Mouse (Mus musculus) CD4-positive, CD25-positive, alpha-beta regulatory T cell, adult 2 months (primary cell): Measurements from ENCODE around the gene Slain2.
A peak's percentile ranks its signal among the peaks of the same experiment; 100 is the strongest.

ENCODE experiments used
- DNase-seq: peaks from one replicate; pipeline ENCODE4 v3.0.0-alpha.2; 2012; ENCODE audit warnings: low read depth, low spot score

Gene Slain2

DNA sequence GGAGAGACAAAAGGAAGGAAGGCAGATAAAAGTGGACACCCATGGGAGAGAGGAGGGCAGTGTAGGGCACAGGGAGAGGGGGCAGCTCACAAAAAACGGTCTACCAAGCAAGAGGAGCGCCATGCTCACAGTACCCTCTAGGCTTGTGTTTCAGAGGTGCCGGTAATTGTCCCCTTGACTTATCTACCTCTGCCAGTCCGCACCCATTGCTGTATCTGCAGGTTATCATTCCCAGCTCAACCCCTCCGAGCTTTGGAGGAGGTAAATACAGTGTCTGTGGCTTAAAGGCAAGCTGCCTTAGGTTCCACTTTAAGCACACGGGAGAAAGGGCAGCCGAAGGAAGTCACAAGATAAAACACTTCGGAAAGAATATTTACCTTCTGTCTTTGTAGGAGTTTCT lies 14.8 kb upstream of the Slain2 start:
- DNase-seq, result no peak

DNA sequence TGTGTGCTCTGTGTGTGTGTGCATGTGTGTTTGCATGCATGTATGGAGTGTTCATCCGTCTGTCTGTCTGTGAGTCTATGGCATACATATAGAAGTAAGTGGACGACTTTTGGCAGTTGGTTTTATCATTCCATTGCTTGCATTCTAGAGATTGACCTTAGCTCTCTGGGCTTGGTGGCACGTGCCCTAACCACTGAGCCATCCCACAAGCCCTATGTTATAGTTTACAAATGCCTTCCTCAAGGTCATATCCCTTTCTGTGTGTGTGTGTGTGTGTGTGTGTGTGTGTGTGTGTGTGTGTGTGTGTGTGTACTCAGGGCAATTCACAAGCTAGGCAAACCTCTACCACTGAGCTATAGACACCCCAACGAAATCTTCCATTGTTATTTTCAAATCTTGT lies 12.2 kb upstream of the Slain2 start:
- DNase-seq, result no peak

DNA sequence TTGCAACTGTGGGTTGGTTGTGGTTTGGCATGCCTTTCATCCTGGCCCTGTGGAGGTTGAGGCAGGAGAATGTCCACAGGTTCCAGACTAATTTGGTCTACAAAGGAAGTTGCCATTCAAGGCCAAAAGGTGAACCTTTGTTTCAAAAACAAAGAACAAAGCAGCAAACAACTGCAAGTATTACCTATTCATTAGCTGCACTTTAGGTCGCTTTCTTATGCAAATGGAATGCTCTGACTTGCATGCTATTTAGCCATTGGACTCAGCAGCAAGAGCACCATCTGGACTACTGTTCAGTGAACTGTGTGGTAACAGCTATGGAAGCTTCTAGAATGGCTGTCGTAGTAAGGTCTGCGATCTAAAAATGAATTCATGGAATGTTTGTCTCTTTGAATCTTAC lies 11.8 kb upstream of the Slain2 start:
- no peak for DNase-seq

DNA sequence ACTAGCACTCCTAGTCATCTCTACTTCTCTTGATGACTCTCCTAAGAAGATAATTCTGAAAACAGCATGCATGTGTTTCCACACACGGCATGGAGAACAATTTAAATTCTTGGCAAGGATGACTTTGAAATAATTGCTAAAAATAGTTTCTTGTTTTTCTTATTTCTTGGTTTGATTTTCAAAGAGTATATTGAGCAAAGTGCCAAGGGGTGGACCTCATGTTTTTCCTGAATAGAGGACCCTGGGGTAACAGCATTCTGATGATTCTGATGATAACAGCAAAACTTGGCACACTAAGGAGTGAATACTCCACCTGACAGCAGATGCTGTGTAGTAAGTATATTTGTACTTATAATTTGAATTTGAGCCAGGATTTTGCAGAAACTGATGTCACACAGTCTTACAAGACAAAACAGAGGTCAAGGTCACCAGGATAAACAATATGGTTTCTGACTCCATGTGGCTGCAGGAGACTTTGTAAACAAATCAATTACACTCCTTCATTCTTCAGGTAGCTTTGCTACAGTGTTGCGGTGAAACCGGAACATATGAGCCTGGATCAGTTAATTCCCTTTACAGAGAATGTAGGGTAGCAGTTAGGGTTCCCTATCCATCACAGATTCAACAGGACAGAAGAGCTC lies 11.1 kb upstream of the Slain2 start:
- no peak for DNase-seq

DNA sequence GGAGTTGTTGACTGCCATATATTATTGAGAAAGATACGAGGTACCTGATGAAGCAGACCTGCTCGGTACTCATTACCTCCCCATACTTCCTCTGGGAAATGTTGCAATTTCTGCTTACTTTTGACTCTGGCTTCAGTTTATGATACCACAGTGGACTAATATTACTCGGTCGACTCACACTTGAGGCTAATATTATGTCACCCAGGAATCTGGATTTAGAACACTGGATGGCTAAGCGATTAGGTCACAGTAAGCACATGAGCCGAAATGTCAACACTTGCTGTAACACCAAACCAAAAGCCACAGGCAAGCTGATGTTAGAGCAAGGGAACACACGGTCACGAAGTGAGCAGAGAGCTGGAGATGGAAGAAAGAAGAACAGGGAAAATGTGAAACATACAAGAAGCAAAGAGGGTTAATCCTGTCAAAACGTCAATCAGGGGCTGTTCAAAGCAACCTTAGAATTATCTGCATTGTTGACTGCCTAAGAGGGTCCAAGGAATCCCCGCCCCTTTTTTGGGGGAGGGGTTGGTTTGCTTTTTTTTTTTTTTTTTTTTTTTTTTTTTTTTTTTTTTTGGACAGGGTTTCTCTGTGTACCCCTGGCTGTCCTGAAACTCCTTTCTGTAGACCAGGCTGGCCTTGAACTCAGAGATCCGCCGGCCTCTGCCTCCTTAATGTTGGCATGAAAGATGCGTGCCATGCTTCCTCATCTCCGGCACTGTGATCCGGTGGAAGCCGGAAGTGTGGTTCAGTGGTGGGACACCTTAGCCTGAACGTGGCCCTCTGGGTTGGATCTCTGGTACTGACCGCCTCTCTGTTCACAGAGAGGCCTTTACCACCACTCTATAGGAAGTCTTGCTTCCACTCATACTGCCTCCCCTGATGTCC lies 9.0 kb upstream of the Slain2 start:
- DNase-seq, result no peak

DNA sequence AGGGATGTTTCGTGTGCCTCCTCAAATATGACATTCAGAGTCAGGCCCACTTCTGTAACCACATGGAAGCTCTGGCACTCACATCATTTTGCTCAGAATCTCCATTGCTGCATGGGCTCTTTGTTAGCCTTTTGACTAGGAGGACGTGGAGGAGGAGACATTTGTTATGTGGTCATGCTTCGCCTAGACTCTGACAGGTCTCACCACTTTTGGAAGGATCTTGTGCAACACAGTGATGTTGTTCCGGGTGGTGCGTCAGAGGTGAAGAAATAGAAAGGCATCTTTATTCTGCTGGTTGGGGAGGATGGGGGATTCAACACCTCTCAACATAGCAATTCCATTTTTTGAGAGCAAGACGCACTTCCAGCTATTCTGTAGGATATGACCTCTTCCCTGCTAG lies 6.7 kb upstream of the Slain2 start:
- DNase-seq, result no peak

DNA sequence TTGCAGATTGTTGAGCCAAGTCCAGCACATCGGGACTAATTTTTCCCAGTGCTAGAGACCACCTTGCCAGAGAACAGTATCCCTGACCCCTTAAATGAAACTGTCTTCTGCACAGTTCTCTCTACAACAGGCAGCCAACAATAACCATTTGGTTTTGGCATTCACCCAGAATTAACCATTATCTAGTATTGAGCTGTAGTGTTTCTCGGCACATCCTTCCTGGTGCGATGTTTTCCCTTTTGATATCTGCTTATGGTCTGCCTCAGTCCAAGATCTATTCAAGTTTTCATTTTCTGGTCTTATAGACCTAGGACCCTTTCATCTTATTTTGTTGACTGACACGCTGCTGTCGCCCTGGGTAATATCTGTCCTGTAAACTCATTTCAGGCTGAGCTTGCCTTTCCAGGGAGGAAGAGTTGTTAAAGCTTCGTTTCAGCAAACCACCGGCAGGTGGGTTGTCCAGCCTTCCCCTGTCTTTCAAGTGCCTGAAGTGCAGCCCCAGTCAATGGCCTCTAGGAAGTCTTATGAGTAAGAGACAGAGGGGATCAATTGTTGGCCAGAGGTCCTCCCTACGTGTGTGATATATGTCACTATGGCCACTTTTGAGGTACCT lies 5.7 kb upstream of the Slain2 start:
- no peak for DNase-seq

DNA sequence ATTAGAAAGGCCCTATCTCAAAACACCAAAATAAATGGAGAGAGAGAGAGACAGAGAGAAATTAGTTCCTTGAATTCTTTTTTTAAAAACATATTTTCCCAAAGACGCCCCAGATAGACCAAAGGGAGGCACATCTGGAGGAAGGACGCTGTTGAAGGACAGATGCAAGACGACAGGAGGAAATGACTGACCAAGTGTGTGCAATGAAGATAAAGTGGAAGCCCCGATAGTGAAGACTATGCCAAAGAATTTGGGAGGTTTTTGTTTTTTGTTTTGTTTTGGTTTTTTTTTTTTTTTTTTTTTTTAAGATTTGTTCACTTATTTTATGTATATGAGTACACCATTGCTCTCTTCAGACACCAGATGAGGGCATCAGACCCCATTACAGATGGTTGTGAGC lies 4.7 kb upstream of the Slain2 start:
- no peak for DNase-seq

DNA sequence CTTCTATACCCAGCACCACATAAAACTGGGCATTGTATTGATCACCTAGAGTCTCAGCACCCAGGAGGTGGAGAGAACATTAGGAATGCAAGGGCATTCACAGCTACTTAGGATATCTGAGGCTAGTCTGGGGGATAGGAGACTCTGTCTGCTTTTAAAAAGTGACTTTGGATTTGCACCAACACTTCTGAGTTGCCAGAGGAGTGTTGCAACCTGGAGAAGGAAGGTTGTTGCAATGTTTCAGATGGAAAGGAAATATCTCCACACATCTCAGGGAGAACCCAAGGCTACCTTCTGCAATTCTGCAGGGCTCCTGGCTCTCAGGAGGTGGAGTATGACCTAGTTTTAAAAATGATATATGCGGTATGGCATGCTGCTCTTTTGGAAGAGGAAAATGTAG lies 3.7 kb upstream of the Slain2 start:
- no peak for DNase-seq

DNA sequence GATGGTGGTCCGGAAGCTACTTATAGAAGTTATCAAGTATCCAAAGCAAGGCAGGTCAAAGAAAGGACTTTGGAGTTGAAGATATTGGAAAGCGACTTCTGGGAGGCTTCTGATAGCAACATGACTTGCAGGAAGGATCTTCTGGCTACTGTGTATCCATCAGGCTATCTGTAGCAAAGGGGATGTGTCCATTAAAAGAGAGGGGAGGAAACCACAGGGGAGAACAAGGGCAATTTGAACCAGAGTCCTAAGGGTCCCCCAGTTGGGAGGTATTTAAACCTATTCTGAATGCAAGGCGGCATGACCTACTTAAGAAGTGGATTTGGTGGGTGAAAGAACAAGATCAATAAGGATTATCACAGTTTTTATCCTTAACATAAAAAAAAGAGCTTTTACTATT lies 2.8 kb upstream of the Slain2 start:
- no peak for DNase-seq

DNA sequence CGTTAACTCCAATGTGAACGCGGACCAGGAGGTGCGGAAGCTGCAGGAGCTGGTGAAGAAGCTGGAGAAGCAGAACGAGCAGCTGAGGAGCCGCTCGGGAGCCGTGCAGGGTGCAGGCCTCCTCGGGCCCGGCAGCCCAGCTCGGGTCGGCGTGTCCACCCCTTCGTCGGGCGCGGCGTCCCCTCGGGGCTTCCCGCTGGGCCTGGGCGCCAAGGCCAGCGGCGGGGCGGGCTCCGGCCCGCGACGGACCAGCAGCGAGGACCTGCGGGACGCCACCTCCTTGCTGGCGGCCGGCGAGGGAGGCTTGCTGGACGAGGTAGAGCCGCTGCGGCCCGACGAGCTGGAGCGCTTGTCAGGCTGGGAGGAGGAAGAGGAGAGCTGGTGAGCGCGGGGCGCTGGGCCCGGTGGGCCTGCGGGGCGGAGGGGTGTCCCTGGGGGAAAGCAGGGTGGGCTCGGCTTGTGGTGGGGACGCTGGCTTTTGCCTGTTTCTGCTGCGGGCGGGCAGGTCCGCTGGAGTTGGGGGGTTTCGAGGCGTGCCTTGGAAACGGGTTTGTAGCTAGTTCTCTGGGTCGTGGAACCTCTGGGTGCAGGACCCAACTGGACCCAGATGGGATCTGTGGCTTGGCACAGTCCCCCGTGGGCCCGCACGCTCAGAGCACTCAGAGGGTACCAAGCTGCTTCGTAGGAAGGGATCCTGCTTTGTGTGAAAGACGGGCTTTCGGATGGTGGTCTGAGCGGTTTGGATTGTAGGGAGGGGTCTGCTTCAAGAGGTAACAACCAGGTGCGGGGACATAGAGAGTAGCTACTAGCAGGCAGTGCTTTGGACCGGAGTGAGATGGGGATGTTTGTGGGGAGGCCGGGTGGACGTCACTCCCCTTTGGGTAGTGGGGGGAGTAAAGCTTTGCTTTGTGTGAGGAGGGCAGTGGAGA lies 793 bp downstream of the Slain2 start:
- peak; percentile 54 for DNase-seq

DNA sequence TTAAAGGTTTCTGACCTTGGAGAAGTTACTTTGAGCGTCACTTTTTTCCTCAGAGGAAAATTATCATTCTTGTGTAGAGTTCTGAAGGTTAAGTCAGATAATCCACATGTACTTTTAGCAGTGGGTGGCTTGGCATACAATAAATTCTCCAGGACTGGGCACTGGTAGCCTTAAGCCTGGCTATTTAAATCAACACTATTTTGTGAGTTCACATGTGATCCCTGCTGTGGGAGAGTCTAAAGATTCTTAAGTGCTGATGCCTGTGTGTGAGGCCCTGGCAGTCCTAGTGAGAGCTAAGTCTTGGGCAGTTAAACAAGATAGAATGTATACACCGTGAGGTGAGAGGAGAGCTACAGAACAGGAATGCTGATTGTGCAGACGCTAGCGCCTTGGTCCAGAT lies 1.9 kb downstream of the Slain2 start:
- DNase-seq, result no peak

DNA sequence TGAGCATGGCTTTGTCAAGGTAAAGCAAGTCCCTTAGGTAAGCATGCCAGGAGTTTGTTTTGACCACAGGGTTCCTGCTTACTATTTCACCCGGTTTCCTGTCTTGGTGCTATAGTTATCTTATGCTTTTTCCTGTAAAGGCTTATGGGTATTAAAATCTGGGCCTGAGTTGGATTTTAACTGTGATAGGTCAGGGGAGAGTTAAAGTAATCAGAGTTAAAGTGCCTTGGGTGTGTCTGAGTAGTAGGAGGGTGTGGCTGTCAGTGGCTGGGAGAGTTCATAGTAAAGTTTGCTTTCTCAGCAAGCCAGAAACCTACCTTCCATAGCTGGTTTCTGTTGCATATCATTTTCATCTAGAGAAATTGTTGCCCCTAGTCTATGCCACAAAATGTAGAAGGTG lies 2.7 kb downstream of the Slain2 start:
- peak; percentile 45 for DNase-seq

DNA sequence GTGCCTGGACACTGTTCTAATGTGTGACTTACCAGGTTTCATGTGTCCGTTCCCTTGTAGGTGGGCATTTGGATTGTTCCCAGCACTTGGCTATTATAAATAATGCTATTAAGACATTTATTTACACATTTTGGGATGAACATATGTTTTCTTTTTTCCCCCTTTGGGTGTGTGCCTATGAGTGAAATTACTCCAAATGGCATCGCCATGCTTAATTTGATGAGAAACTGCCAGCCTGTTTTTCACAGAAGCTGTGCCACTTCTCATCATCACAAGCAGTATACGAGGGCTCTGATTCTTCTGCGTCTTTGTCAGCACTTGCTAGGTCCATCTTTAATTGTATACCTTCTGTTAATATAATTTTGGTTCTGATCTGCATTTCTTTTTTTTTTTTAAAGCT lies 6.3 kb downstream of the Slain2 start:
- DNase-seq, result no peak

DNA sequence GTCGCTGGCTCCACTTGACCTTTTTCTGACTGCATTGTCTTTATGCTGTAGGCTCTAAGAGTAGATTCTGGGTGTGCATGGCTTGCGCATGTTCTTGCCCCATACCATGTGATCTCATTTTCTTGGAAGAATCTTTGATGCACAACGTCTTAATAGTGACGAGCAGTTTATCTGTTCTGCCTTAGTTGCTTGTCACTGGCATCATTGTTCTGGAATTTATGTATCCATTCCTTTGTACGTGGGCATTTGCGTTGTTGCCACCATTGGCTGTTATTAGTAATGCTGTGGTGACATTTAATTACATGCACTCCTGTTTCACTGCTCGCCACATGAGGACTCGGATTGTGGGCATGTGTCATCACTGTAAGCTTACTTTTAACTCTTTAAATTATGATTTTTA lies 7.1 kb downstream of the Slain2 start:
- DNase-seq, result no peak

DNA sequence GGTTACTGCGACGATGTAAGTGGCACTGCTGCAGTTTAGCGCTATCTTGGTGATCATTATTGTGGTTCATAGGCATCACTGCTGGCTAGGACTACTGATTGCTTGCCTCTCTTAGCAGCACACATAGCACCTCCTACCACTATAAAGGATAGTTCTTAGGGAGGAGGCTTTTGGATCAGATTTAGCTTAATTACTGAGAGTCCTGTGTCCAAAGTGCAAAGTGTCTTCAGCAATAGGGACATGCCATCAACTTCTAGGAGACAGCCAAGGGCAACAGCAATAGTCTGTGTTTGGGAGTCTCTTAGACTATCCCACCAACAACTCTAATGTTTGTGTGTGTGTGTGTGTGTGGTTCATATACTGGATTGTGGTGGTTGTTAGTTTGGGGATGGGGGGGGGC lies 8.7 kb downstream of the Slain2 start:
- no peak for DNase-seq

DNA sequence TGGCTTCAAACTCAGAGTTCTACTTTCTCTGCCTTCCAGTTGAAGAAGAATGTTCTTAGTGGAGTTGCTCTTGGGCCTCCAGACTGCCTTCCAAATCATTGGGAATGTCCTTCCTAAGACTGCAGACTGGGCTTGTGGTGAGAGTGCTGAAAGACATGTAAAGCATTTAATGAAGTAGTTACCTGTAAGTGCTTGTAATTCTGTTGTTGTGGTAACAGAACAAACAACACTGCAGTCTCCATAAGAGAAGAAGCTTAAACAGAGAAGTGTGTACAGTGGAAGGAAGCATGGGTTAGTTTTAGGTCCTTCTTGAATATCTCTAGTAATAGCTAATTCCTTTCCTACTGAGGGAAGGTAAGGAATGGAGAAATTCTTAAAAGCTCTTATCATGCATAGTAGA lies 13.0 kb downstream of the Slain2 start:
- no peak for DNase-seq

DNA sequence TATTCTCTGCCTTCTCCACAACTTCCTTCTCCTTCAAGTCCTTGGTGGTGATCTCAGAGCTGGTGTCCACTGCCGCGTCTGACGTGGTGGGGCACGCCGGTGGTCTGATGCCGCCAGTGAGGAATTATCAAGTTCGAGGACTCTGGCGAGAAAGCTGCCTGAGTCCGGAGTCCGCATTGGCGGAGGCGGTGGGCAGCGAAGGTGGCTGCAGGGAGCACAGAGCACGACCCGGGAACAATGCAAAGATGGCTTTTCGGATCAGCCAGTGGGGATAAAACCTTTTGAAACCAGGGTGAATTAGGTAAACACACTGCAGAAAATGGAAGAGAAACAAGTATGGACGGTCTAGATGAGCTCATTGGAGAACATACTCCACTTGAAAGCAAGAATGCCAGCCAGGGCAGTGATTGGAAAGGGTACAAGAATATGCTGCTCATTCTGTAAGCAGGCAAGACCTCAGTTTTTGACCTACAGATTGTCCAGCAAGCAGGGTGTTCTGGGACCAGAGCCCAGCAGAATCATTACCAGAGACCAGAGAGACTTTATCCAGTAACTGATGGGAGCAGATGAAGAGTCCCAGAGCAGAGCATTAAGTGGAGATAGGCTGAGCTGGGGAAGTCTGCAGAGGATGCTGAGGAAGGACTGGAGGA lies 19.0 kb downstream of the Slain2 start:
- no peak for DNase-seq

DNA sequence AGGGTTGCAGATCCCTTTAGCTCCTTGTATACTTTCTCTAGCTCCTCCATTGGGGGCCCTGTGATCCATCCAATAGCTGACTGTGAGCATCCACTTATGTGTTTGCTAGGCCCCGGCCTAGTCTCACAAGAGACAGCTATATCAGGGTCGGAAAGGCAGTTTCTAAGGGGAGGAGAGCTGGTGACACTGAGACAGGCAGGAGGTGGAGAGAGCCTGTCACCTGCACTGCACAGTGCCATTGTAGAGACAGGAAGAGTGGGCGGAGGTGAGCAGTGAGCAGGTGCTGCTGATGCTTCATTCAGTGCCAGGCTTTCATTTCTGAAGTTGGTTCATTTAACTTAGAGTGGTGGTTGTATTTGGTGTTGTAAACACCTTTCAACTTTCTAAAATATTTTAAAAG lies 24.3 kb downstream of the Slain2 start:
- DNase-seq, result peak; percentile 69

DNA sequence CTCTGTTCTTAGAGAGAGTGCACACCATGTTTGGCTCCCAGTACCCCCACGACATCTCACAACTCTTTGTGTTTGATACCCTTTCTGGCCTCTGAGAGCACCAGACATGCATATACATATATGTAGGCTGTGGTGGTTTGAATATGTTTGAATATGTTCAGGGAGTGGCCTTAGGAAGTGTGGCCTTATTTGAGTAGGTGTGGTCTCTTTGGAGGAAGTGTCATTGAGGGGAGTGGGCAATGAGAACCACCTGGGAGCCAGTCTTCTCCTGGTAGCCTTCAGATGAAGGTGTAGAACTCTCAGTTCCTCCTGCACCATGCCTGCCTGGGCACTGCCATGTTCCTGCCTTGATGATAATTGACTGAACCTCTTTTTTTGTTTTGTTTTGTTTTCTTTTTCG lies 25.2 kb downstream of the Slain2 start:
- no peak for DNase-seq

DNA sequence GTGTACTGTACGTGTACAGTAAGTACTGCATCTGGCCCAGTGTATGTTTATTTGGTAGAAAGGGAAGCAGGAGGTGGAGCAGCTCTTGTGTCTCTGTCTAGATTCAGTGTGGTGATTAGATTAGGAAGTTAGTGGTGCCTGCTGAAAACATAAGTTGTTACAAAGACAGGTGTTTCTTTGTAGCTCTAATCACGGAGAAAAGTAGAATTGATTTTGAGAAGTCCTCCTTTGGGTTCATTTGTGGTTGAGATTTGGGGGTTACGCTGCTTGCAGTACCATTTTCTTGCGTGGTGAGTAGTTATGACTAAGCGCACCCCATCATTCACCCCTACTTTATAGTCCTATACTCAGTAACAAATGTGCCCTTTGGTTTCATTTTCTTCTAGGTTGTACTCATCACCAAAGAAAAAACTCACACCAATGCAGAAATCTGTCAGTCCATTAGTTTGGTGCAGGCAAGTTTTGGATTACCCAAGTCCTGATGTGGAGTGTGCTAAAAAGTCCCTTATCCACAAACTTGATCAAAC lies 26.9 kb downstream of the Slain2 start:
- peak; percentile 48 for DNase-seq
